Mouse (Mus musculus) splenic B cell, adult 2 months (primary cell): ENCODE measurements around the gene Sec22a.

Experiments used
- DNase-seq: peaks from one replicate; pipeline ENCODE4 v3.0.0-alpha.2; 2011; ENCODE audit warnings: low read depth, low spot score
- H3K27me3 ChIP-seq: 2 replicates; pipeline ENCODE4 v1.6.1; 2012; ENCODE audit warnings: mild to moderate bottlenecking, low read length, moderate library complexity, mixed read lengths; ENCODE audit not compliant: control insufficient read depth, poor library complexity, insufficient read depth, severe bottlenecking
- H3K36me3 ChIP-seq: 2 replicates; pipeline ENCODE4 v1.6.1; 2012; ENCODE audit warnings: mild to moderate bottlenecking, low read length, moderate library complexity, mixed read lengths; ENCODE audit not compliant: control insufficient read depth, poor library complexity, insufficient read depth, severe bottlenecking

Sec22a gene

GRCm38 (mm10) chr16:35330451-35330850, 33.3 kb downstream of the Sec22a start:
- Histone ChIP-seq H3K27me3 (no peaks in the 10 kb centered on the region), H3K36me3 (peaks cover 4% of the 10 kb centered on the region; the same call in 1 of the 2 replicates)
- no peak for DNase-seq

GRCm38 (mm10) chr16:35319773-35320172, 43.9 kb downstream of the Sec22a start:
- DNase-seq = no peak
- no peaks in the 10 kb centered on the region for H3K36me3 ChIP-seq
- no peaks in the 10 kb centered on the region for H3K27me3 ChIP-seq

- H3K36me3 ChIP-seq = no peaks in the 10 kb centered on the region
- no peaks in the 10 kb centered on the region for H3K27me3 ChIP-seq
- DNase-seq = peak; percentile 6
These were observed 44.4 kb downstream of the Sec22a start for GRCm38 (mm10) chr16:35319335-35319734.

- no peaks in the 10 kb centered on the region for H3K36me3 ChIP-seq
- H3K27me3 ChIP-seq = no peaks in the 10 kb centered on the region
- DNase-seq = no peak
These were observed 45.3 kb downstream of the Sec22a start for GRCm38 (mm10) chr16:35318397-35318796.

- DNase-seq = no peak
- Histone ChIP-seq H3K36me3 (0 out of 2 replicates have a peak, but pooled peaks cover 1% of the 10 kb centered on the region), H3K27me3 (no peaks in the 10 kb centered on the region)
These were observed 46.3 kb downstream of the Sec22a start for GRCm38 (mm10) chr16:35317460-35317859.

GRCm38 (mm10) chr16:35316856-35317264, 46.9 kb downstream of the Sec22a start:
- no peak for DNase-seq
- 0 out of 2 replicates have a peak, but pooled peaks cover 1% of the 10 kb centered on the region for H3K36me3 ChIP-seq
- no peaks in the 10 kb centered on the region for H3K27me3 ChIP-seq

GRCm38 (mm10) chr16:35315496-35315895, 48.2 kb downstream of the Sec22a start:
- H3K27me3 ChIP-seq = no peaks in the 10 kb centered on the region
- 0 out of 2 replicates have a peak, but pooled peaks cover 3% of the 10 kb centered on the region for H3K36me3 ChIP-seq
- no peak for DNase-seq

GRCm38 (mm10) chr16:35311586-35311985, 52.1 kb downstream of the Sec22a start:
- Histone ChIP-seq H3K36me3 (0 out of 2 replicates have a peak, but pooled peaks cover 3% of the 10 kb centered on the region), H3K27me3 (no peaks in the 10 kb centered on the region)
- DNase-seq = no peak

- no peaks in the 10 kb centered on the region for H3K27me3 ChIP-seq
- H3K36me3 ChIP-seq = 0 out of 2 replicates have a peak, but pooled peaks cover 3% of the 10 kb centered on the region
- no peak for DNase-seq
These were observed 53.1 kb downstream of the Sec22a start for GRCm38 (mm10) chr16:35310551-35311110.

GRCm38 (mm10) chr16:35309634-35310033, 54.1 kb downstream of the Sec22a start:
- Histone ChIP-seq H3K36me3 (0 out of 2 replicates have a peak, but pooled peaks cover 3% of the 10 kb centered on the region), H3K27me3 (no peaks in the 10 kb centered on the region)
- no peak for DNase-seq

- Histone ChIP-seq H3K36me3 (0 out of 2 replicates have a peak, but pooled peaks cover 3% of the 10 kb centered on the region), H3K27me3 (no peaks in the 10 kb centered on the region)
- DNase-seq = no peak
These were observed 55.1 kb downstream of the Sec22a start for GRCm38 (mm10) chr16:35308486-35309143.

- DNase-seq = no peak
- Histone ChIP-seq H3K36me3 (0 out of 2 replicates have a peak, but pooled peaks cover 3% of the 10 kb centered on the region), H3K27me3 (no peaks in the 10 kb centered on the region)
These were observed 55.7 kb downstream of the Sec22a start for GRCm38 (mm10) chr16:35308016-35308415.

- DNase-seq = no peak
- H3K27me3 ChIP-seq = no peaks in the 10 kb centered on the region
These were observed 56.4 kb downstream of the Sec22a start for GRCm38 (mm10) chr16:35307331-35307730.

GRCm38 (mm10) chr16:35306631-35307030, 57.1 kb downstream of the Sec22a start:
- DNase-seq = no peak

More at GRCm38 (mm10) chr16:35307331-35307730, 56.4 kb downstream of the Sec22a start:
- H3K36me3 ChIP-seq = 0 out of 2 replicates have a peak, but pooled peaks cover 1% of the 10 kb centered on the region

GRCm38 (mm10) chr16:35305226-35305625, 58.5 kb downstream of the Sec22a start:
- DNase-seq = no peak
- Histone ChIP-seq H3K27me3 (no peaks in the 10 kb centered on the region), H3K36me3 (no peaks in the 10 kb centered on the region)

More at GRCm38 (mm10) chr16:35306631-35307030, 57.1 kb downstream of the Sec22a start:
- Histone ChIP-seq H3K27me3 (no peaks in the 10 kb centered on the region), H3K36me3 (0 out of 2 replicates have a peak, but pooled peaks cover under 1% of the 10 kb centered on the region)
